In genomic region chr14:33625036-33625435, GRCm38 (mm10) we compare ENCODE assay signal across 24 mouse cellular contexts. TPM values are rescaled to one million over a fixed set of nuclear protein-coding genes. Genes with fewer than 3 reads are reported as not detected.
DNase-seq lines count a peak whose midpoint lies in the region; TF ChIP-seq lines count a peak whose summit lies in the region.
"Had no signal": no experiment of that assay in that cellular context is flagged by ENCODE, and none has a peak within 500 bp of the region (broad histone marks: within the 10 kb centered on the region; RNA-seq: fewer than 3 reads in every experiment).

No protein-coding gene starts in this region.

- TF ChIP-seq POLR2A in kidney, adult 2 months (IDR thresholded peaks at IDR 0.05; ENCODE audit: low read depth, low read length) = no peak

- no peak overlapping the region for H3K27ac ChIP-seq in kidney, adult 2 months (ENCODE audit: insufficient read depth, low read depth, low read length)
- H3K27ac ChIP-seq: embryonic facial prominence, embryonic 10.5 days; embryonic facial prominence, embryonic 12.5 days; forebrain, embryonic 13.5 days; forebrain, embryonic 15.5 days had no signal

- 42% methylated on average over 3 of the region's 3 CpGs for WGBS in kidney, adult 2 months

- TF ChIP-seq CTCF in kidney, adult 2 months (conservative IDR thresholded peaks at IDR 0.05; ENCODE audit: insufficient read depth, insufficient read length, low read depth, low read length) = no peak

- DNase-seq in heart, adult 11 months = peak; percentile 48
- DNase-seq in heart, postnatal 25 days (ENCODE audit: low spot score) = no peak
- peak; percentile 67 for DNase-seq in kidney, adult 2 months
- DNase-seq in kidney, adult 18-20 months = no peak
- peak; percentile 73 for DNase-seq in kidney, adult 9 months
- no peak for DNase-seq in kidney, postnatal 10 days
- DNase-seq: adrenal gland, adult 8-10 months; adrenal gland, postnatal 14 days; adrenal gland, postnatal 36 days; B cell, adult 2 months; cerebellum, adult 11-12 months; cerebellum, adult 2 months; cerebellum, adult 9-10 months; cerebellum, postnatal 10 days; cerebellum, postnatal 25 days had no signal

- H3K4me1 ChIP-seq in kidney, adult 2 months (ENCODE audit: control insufficient read depth, insufficient read depth, low read length) = no peaks in the 10 kb centered on the region
- H3K4me1 ChIP-seq: embryonic facial prominence, embryonic 10.5 days; embryonic facial prominence, embryonic 12.5 days; forebrain, embryonic 13.5 days; forebrain, embryonic 15.5 days had no signal

- no peaks in the 10 kb centered on the region for H3K27me3 ChIP-seq in kidney, adult 2 months (replicated peaks; ENCODE audit: control insufficient read depth, insufficient read depth, low read length)
- H3K27me3 ChIP-seq: CH12.LX; embryonic facial prominence, embryonic 12.5 days; forebrain, embryonic 13.5 days; forebrain, embryonic 15.5 days had no signal

- no peaks in the 10 kb centered on the region for H3K36me3 ChIP-seq in kidney, adult 2 months (ENCODE audit: control insufficient read depth, insufficient read depth, low read length)
- H3K36me3 ChIP-seq: embryonic facial prominence, embryonic 10.5 days; embryonic facial prominence, embryonic 12.5 days; forebrain, embryonic 15.5 days; G1E had no signal

- no peak overlapping the region for H3K4me3 ChIP-seq in kidney, adult 2 months (ENCODE audit: insufficient read depth, low read depth, low read length)
- H3K4me3 ChIP-seq: embryonic facial prominence, embryonic 10.5 days; embryonic facial prominence, embryonic 12.5 days; forebrain, embryonic 13.5 days; forebrain, embryonic 15.5 days had no signal

- intact Hi-C loops in heart, postnatal 25 days (cut with DNase I) = no loop called here

RNA-seq across cellular contexts. Expression of gene Ptpn20, which starts 36.0 kb away (rescaled TPM):
- total RNA-seq in heart, postnatal 25 days (2021) = not detected
- polyA plus RNA-seq in kidney, adult 2 months (2012; rRNA removed) = not detected in 2 replicates
- total RNA-seq: adrenal gland, postnatal 14 days; adrenal gland, postnatal 36 days; G1E had no signal
- polyA plus RNA-seq: activated CD4-positive, CD25-positive, alpha-beta regulatory T cell, adult 4 months; CD4-positive, CD25-positive, alpha-beta regulatory T cell, adult 4 months; G1E; Patski had no signal

Comparison
In these comparisons a context has a peak if more than half of its experiments do, and no peak if none do; other contexts are left out.
1. DNase-seq: peak in heart, adult 11 months (single experiment), kidney, adult 2 months (single experiment) and kidney, adult 9 months (single experiment); none in heart, postnatal 25 days (single experiment), kidney, adult 18-20 months (single experiment) and kidney, postnatal 10 days (single experiment).